Comparison of ENCODE assay signal across 13 mouse cellular contexts in genomic region chr2:43555889-43556285, GRCm38 (mm10). TPM values are rescaled to one million over a fixed set of nuclear protein-coding genes. Genes with fewer than 3 reads are reported as not detected.
DNase-seq lines count a peak whose midpoint lies in the region; ATAC-seq lines count a peak whose summit lies in the region.
"Had no signal": no experiment of that assay in that cellular context is flagged by ENCODE, and none has a peak within 500 bp of the region (broad histone marks: within the 10 kb centered on the region; RNA-seq: fewer than 3 reads in every experiment).

No protein-coding gene starts in this region.

- H3K36me3 ChIP-seq in intestine, embryonic 16.5 days (ENCODE audit: control insufficient read depth, insufficient read depth, low read length): no peaks in the 10 kb centered on the region
- no peaks in the 10 kb centered on the region for H3K36me3 ChIP-seq in stomach, embryonic 14.5 days (ENCODE audit: control insufficient read depth, insufficient read depth, low read length)

- H3K9me3 ChIP-seq in intestine, embryonic 16.5 days (ENCODE audit: control insufficient read depth, low read length): no peaks in the 10 kb centered on the region
- no peaks in the 10 kb centered on the region for H3K9me3 ChIP-seq in stomach, embryonic 14.5 days (ENCODE audit: control insufficient read depth, low read depth, low read length)

- intact Hi-C loops in left cerebral cortex, postnatal 10 days (cut with DNase I): no loop called here

- WGBS in intestine, embryonic 16.5 days: 31% methylated on average over 4 of the region's 4 CpGs
- 42% methylated on average over 4 of the region's 4 CpGs for WGBS in stomach, embryonic 14.5 days

- H3K27ac ChIP-seq in intestine, embryonic 16.5 days (ENCODE audit: low read length): peak overlapping the region; percentile 82
- H3K27ac ChIP-seq in stomach, embryonic 14.5 days (ENCODE audit: low read length): no peak overlapping the region

- ATAC-seq in intestine, embryonic 16.5 days: peak; percentile 95
- ATAC-seq in stomach, embryonic 14.5 days (ENCODE audit: insufficient number of reproducible peaks, insufficient read depth, low FRiP score, low read depth): peak; percentile 42; the same call in 1 of the 2 replicates

- H3K4me2 ChIP-seq in intestine, embryonic 16.5 days (ENCODE audit: low read depth, low read length): no peak overlapping the region
- 0 out of 2 replicates have a peak overlapping the region, but pooled peaks have one; percentile 3 for H3K4me2 ChIP-seq in stomach, embryonic 14.5 days (replicated peaks; ENCODE audit: low read depth, low read length)

- peak; percentile 31 for DNase-seq in embryo, embryonic 10 days (ENCODE audit: low spot score)
- DNase-seq in embryo, embryonic 9.5 days (ENCODE audit: extremely low spot score): no peak
- DNase-seq in kidney, postnatal 25 days: peak; percentile 60 to 72
- no peak for DNase-seq in left cerebral cortex, postnatal 10 days (ENCODE audit: extremely low spot score in 1 of 2, low spot score in 2 of 2)
- no peak for DNase-seq in heart, adult 9 months (ENCODE audit: low spot score in 2 of 2)
- DNase-seq in cerebellum, adult 11-12 months: no peak
- DNase-seq: adrenal gland, postnatal 36 days; cerebellum, adult 11 months; heart, adult 11 months; heart, postnatal 14 days; lung, postnatal 4 days had no signal

- H3K9ac ChIP-seq in intestine, embryonic 16.5 days (ENCODE audit: low read depth, low read length): no peak overlapping the region
- no peak overlapping the region for H3K9ac ChIP-seq in stomach, embryonic 14.5 days (replicated peaks; ENCODE audit: low read depth, low read length)

- no peaks in the 10 kb centered on the region for H3K27me3 ChIP-seq in intestine, embryonic 16.5 days (replicated peaks; ENCODE audit: control insufficient read depth, insufficient read depth, low read length)
- no peaks in the 10 kb centered on the region for H3K27me3 ChIP-seq in stomach, embryonic 14.5 days (ENCODE audit: control insufficient read depth, insufficient read depth, low read length)

- no peak overlapping the region for H3K4me3 ChIP-seq in intestine, embryonic 16.5 days (ENCODE audit: low read length)
- H3K4me3 ChIP-seq in stomach, embryonic 14.5 days (ENCODE audit: low read depth, low read length): no peak overlapping the region

- H3K4me1 ChIP-seq in intestine, embryonic 16.5 days (ENCODE audit: control insufficient read depth, insufficient read depth, low read length): no peaks in the 10 kb centered on the region
- H3K4me1 ChIP-seq in stomach, embryonic 14.5 days (ENCODE audit: control insufficient read depth, insufficient read depth, low read length): peaks cover 6% of the 10 kb centered on the region; the same call in 1 of the 2 replicates

RNA-seq across cellular contexts. Expression of gene Kynu, which starts 0.8 kb away (rescaled TPM):
- polyA plus RNA-seq in intestine, embryonic 16.5 days (2015; fragmentation: Nextera tagmentation; extraction: Ambion mirVana): 4.6 and 5.0 TPM in 2 replicates
- polyA plus RNA-seq in stomach, embryonic 14.5 days (2014; fragmentation: Nextera tagmentation; extraction: Ambion mirVana): 0.26 and 1.1 TPM in 2 replicates
- total RNA-seq in left cerebral cortex, postnatal 10 days (2021): under 1 TPM in 1 of 2 experiments, not detected in 1; 0.32 TPM
- total RNA-seq: heart, postnatal 14 days had no signal

Comparison
In these comparisons a context has a peak if more than half of its experiments do, and no peak if none do; other contexts are left out.
1. DNase-seq: peak in embryo, embryonic 10 days (single experiment) and kidney, postnatal 25 days (2 of 2); none in embryo, embryonic 9.5 days (single experiment), left cerebral cortex, postnatal 10 days (0 of 2), heart, adult 9 months (0 of 2) and cerebellum, adult 11-12 months (single experiment).